Mouse (Mus musculus) MEL (cell line): Measurements from ENCODE around the gene Arsb. TPM values are rescaled to one million over a fixed set of nuclear protein-coding genes. Genes with fewer than 3 reads are reported as not detected.

Source experiments
- DNase-seq: peaks from one replicate; pipeline ENCODE4 v3.0.0; 2011; ENCODE audit warnings: low read depth, low spot score
- H3K27ac ChIP-seq: 2 replicates; pipeline ENCODE4 v1.5.1; 2012; ENCODE audit warnings: low read depth, mild to moderate bottlenecking, control low read depth, low read length, moderate library complexity; ENCODE audit not compliant: control insufficient read depth
- H3K27me3 ChIP-seq, 2 experiments: fragments of 150-350 bp in 1 of 2; sonication (generic) in 1 of 2; 2 replicates each; pipeline ENCODE4 v1.6.1; 2012; ENCODE audit warnings: low read length in 2 of 2, mild to moderate bottlenecking in 2 of 2, improper control_type of control experiment in 1 of 2, moderate library complexity in 1 of 2; ENCODE audit not compliant: insufficient read depth in 2 of 2, control insufficient read depth in 1 of 2
- H3K36me3 ChIP-seq, 2 experiments: 2 replicates each; pipeline ENCODE4 v1.6.1; 2012 to 2014; ENCODE audit warnings: low read length in 2 of 2, improper control_type of control experiment in 1 of 2, inconsistent platforms in 1 of 2, mild to moderate bottlenecking in 1 of 2; ENCODE audit not compliant: insufficient read depth in 2 of 2, control insufficient read depth in 1 of 2
- H3K4me1 ChIP-seq, 2 experiments: fragments of 150-350 bp in 1 of 2; sonication (generic) in 1 of 2; 2 replicates each; pipeline ENCODE4 v1.6.1; 2012; ENCODE audit warnings: low read length in 2 of 2, improper control_type of control experiment in 1 of 2, mild to moderate bottlenecking in 1 of 2; ENCODE audit not compliant: insufficient read depth in 2 of 2, control insufficient read depth in 1 of 2
- H3K4me3 ChIP-seq, 2 experiments: fragments of 150-350 bp in 1 of 2; sonication (generic) in 1 of 2; 2 replicates each; pipeline ENCODE4 v1.5.1; 2012; ENCODE audit warnings: low read depth in 2 of 2, low read length in 2 of 2, mild to moderate bottlenecking in 2 of 2, moderate library complexity in 2 of 2, control low read depth in 1 of 2, improper control_type of control experiment in 1 of 2; ENCODE audit not compliant: control insufficient read depth in 1 of 2, insufficient read depth in 1 of 2
- H3K79me2 ChIP-seq: 2 replicates; pipeline ENCODE4 v1.6.1; 2012; ENCODE audit warnings: mild to moderate bottlenecking, low read length, moderate library complexity; ENCODE audit not compliant: control insufficient read depth, poor library complexity, insufficient read depth
- H3K9ac ChIP-seq: 2 replicates; pipeline ENCODE4 v1.6.1; 2012; ENCODE audit warnings: low read depth, mild to moderate bottlenecking, control low read depth, low read length, moderate library complexity; ENCODE audit not compliant: control insufficient read depth, poor library complexity, severe bottlenecking
- H3K9me3 ChIP-seq: fragments of 150-350 bp; sonication (generic); replicated peaks from 2 replicates; pipeline ENCODE4 v1.6.1; 2012; ENCODE audit warnings: mild to moderate bottlenecking, low read length, improper control_type of control experiment, moderate library complexity; ENCODE audit not compliant: insufficient read depth
- BHLHE40 ChIP-seq: IDR thresholded peaks from 2 replicates; pipeline ENCODE4 v1.6.1; 2012; ENCODE audit warnings: low read depth, mild to moderate bottlenecking, inconsistent platforms, low read length, improper control_type of control experiment, borderline replicate concordance
- CHD1 ChIP-seq: IDR thresholded peaks from 2 replicates; pipeline ENCODE4 v1.6.1; 2012; ENCODE audit warnings: low read depth, mild to moderate bottlenecking, inconsistent platforms, low read length, improper control_type of control experiment
- CHD2 ChIP-seq: IDR thresholded peaks from 2 replicates; pipeline ENCODE4 v1.6.1; 2011; ENCODE audit warnings: low read length, improper control_type of control experiment
- CTCF ChIP-seq, 3 experiments: IDR thresholded peaks in 2 of 3; conservative IDR thresholded peaks in 1 of 3; 2 replicates each; pipeline ENCODE4 v1.5.1; 2011 to 2012; ENCODE audit warnings: low read length in 3 of 3, low read depth in 2 of 3, mild to moderate bottlenecking in 2 of 3, improper control_type of control experiment in 1 of 3, inconsistent platforms in 1 of 3, mixed read lengths in 1 of 3, moderate library complexity in 1 of 3; ENCODE audit not compliant: control insufficient read depth in 1 of 3, insufficient read depth in 1 of 3, poor library complexity in 1 of 3, severe bottlenecking in 1 of 3
- EP300 ChIP-seq, 2 experiments: IDR thresholded peaks; 2 replicates each; pipeline ENCODE4 v1.6.1; 2011; ENCODE audit warnings: improper control_type of control experiment in 2 of 2, low read length in 2 of 2, low read depth in 1 of 2, mild to moderate bottlenecking in 1 of 2
- ETS1 ChIP-seq: IDR thresholded peaks from 2 replicates; pipeline ENCODE4 v1.6.1; 2012; ENCODE audit warnings: low read depth, mild to moderate bottlenecking, inconsistent platforms, low read length, improper control_type of control experiment, moderate library complexity
- GABPA ChIP-seq: IDR thresholded peaks from 2 replicates; pipeline ENCODE4 v1.6.1; 2012; ENCODE audit warnings: low read depth, mild to moderate bottlenecking, inconsistent platforms, low read length, improper control_type of control experiment, moderate library complexity
- KAT2A ChIP-seq: conservative IDR thresholded peaks from 2 replicates; pipeline ENCODE4 v1.6.1; 2012; ENCODE audit warnings: low read depth, low read length, improper control_type of control experiment, inconsistent platforms
- MAFK ChIP-seq: IDR thresholded peaks from 2 replicates; pipeline ENCODE4 v1.6.1; 2011; ENCODE audit warnings: low read depth, mild to moderate bottlenecking, low read length, improper control_type of control experiment, borderline replicate concordance
- MAX ChIP-seq: IDR thresholded peaks from 2 replicates; pipeline ENCODE4 v1.6.1; 2011; ENCODE audit warnings: low read length, improper control_type of control experiment
- MAZ ChIP-seq: IDR thresholded peaks from 2 replicates; pipeline ENCODE4 v1.6.1; 2012; ENCODE audit warnings: low read depth, mild to moderate bottlenecking, inconsistent platforms, low read length, improper control_type of control experiment
- MEF2A ChIP-seq: IDR thresholded peaks from 2 replicates; pipeline ENCODE4 v1.6.1; 2014; ENCODE audit warnings: low read depth, mild to moderate bottlenecking, inconsistent platforms, low read length, improper control_type of control experiment; ENCODE audit not compliant: poor library complexity, insufficient replicate concordance, severe bottlenecking; ENCODE audit errors: extremely low read depth
- MYB ChIP-seq: IDR thresholded peaks from 2 replicates; pipeline ENCODE4 v1.6.1; 2011; ENCODE audit warnings: mild to moderate bottlenecking, low read depth, low read length, improper control_type of control experiment
- NELFE ChIP-seq: IDR thresholded peaks from 2 replicates; pipeline ENCODE4 v1.6.1; 2011; ENCODE audit warnings: low read depth, low read length, improper control_type of control experiment
- POLR2A ChIP-seq, 2 experiments: IDR thresholded peaks; 2 replicates each; pipeline ENCODE4 v1.6.1; 2011 to 2012; ENCODE audit warnings: low read length in 2 of 2, mild to moderate bottlenecking in 2 of 2, control low read depth in 1 of 2, improper control_type of control experiment in 1 of 2, low read depth in 1 of 2, moderate library complexity in 1 of 2; ENCODE audit not compliant: control insufficient read depth in 1 of 2, insufficient read depth in 1 of 2, poor library complexity in 1 of 2
- POLR2AphosphoS5 ChIP-seq: IDR thresholded peaks from 2 replicates; pipeline ENCODE4 v1.6.1; 2012; ENCODE audit warnings: low read depth, borderline replicate concordance, mild to moderate bottlenecking, inconsistent platforms, low read length, moderate library complexity, mixed read lengths
- RCOR1 ChIP-seq: IDR thresholded peaks from 2 replicates; pipeline ENCODE4 v1.6.1; 2012; ENCODE audit warnings: low read depth, mild to moderate bottlenecking, inconsistent platforms, low read length, improper control_type of control experiment
- SIN3A ChIP-seq: IDR thresholded peaks from 2 replicates; pipeline ENCODE4 v1.6.1; 2012; ENCODE audit warnings: low read length, improper control_type of control experiment, inconsistent platforms
- SMC3 ChIP-seq: IDR thresholded peaks from 2 replicates; pipeline ENCODE4 v1.6.1; 2011; ENCODE audit warnings: low read depth, low read length, improper control_type of control experiment
- TBP ChIP-seq: IDR thresholded peaks from 2 replicates; pipeline ENCODE4 v1.8.0; 2011; ENCODE audit warnings: low read depth, low read length, improper control_type of control experiment
- TCF12 ChIP-seq: IDR thresholded peaks from 2 replicates; pipeline ENCODE4 v1.6.1; 2014; ENCODE audit warnings: low read depth, mild to moderate bottlenecking, inconsistent platforms, low read length, improper control_type of control experiment, moderate library complexity
- UBTF ChIP-seq: IDR thresholded peaks from 2 replicates; pipeline ENCODE4 v1.6.1; 2012; ENCODE audit warnings: low read depth, mild to moderate bottlenecking, inconsistent platforms, low read length, improper control_type of control experiment, moderate library complexity, borderline replicate concordance; ENCODE audit not compliant: insufficient read depth
- ZKSCAN1 ChIP-seq: IDR thresholded peaks from 2 replicates; pipeline ENCODE4 v1.6.1; 2012; ENCODE audit warnings: low read depth, mild to moderate bottlenecking, inconsistent platforms, low read length, improper control_type of control experiment, moderate library complexity
- ZMIZ1 ChIP-seq: IDR thresholded peaks from 2 replicates; pipeline ENCODE4 v1.6.1; 2012; ENCODE audit warnings: low read depth, mild to moderate bottlenecking, inconsistent platforms, low read length, improper control_type of control experiment, moderate library complexity
- polyA plus RNA-seq, 2 experiments: library from polyadenylated mRNA; stranded (reverse) in 1 of 2; unstranded in 1 of 2; fragments of >175 nt in 1 of 2; fragments of >200 nt in 1 of 2; gene quantifications; 2 replicates each; pipeline versions ENCODE4 v1.2.1 to v1.2.4; 2012; ENCODE audit warnings: low replicate concordance in 2 of 2, low read depth in 1 of 2; ENCODE audit not compliant: insufficient read length in 2 of 2, insufficient read depth in 1 of 2, missing spikeins in 1 of 2
- total RNA-seq: library from RNA; depleted of rRNA; stranded (reverse); fragments of 300-350 nt; gene quantifications from 2 replicates; pipeline ENCODE4 v1.2.3, GENCODE M21; 2012

Arsb gene
- total and polyA plus RNA-seq, 3 experiments: 0.04 to 0.07 TPM; not detected in 1

GRCm38 (mm10) chr13:93850674-93851073 lies 79.2 kb downstream of the Arsb start:
- no peak overlapping the region for H3K4me3 ChIP-seq
- no peak overlapping the region for H3K9ac ChIP-seq
- H3K79me2 ChIP-seq: no peaks in the 10 kb centered on the region
- H3K36me3 ChIP-seq: no peaks in the 10 kb centered on the region
- DNase-seq: no peak
- TF ChIP-seq MAZ (no peak), GABPA (no peak), SIN3A (no peak), MEF2A (no peak), KAT2A (no peak), RCOR1 (no peak)
- H3K27me3 ChIP-seq: no peaks in the 10 kb centered on the region
- no peaks in the 10 kb centered on the region for H3K9me3 ChIP-seq
- no peak overlapping the region for H3K27ac ChIP-seq
- no peaks in the 10 kb centered on the region for H3K4me1 ChIP-seq

DNA sequence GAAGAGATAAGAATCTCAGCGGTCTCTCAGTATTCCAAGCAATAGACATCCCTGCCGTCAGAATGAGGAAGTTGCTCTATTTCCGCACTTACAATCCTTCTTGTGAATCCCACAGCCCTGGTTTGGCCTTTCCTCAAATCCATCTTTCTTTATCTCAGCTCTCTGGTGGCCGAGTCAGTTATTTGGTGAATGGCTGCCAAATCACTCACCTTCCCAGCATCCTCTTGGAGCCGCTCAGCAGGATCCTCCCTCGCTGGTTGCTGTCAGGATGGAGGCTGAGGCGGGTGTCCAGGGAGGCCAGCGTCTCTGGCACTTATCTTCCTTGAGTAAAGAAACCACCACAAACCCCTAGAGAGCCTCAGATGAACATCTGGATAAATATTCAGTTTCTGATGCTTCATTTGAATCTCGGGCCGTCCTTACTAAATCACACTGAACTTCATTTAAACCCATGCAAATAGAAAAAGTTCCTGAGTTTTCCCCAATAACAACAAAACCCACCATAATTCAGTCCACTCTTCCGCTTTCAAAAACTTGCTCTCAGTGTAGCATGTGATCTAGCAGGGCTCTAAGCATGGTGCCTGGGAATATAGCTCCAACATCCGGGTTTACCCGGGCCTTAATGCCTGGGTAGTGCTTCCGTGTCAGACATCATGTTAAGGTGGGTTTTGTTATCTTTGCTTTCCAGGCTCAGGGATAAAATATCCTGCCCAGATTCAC lies 81.1 kb downstream of the Arsb start:
- Histone ChIP-seq H3K27ac (no peak overlapping the region), H3K36me3 (no peaks in the 10 kb centered on the region), H3K4me1 (no peaks in the 10 kb centered on the region), H3K79me2 (no peaks in the 10 kb centered on the region), H3K4me3 (no peak overlapping the region), H3K9ac (no peak overlapping the region), H3K27me3 (no peaks in the 10 kb centered on the region), H3K9me3 (no peaks in the 10 kb centered on the region)
- TF ChIP-seq TCF12: no peak
- TF ChIP-seq POLR2AphosphoS5: no peak
- DNase-seq: no peak

- Histone ChIP-seq H3K79me2 (no peaks in the 10 kb centered on the region), H3K9ac (no peak overlapping the region), H3K36me3 (no peaks in the 10 kb centered on the region), H3K27ac (no peak overlapping the region), H3K4me3 (no peak overlapping the region), H3K4me1 (no peaks in the 10 kb centered on the region), H3K9me3 (no peaks in the 10 kb centered on the region), H3K27me3 (no peaks in the 10 kb centered on the region)
- TF ChIP-seq MAFK (no peak), UBTF (no peak), CHD1 (no peak), POLR2AphosphoS5 (no peak), RCOR1 (no peak), POLR2A (IDR thresholded peaks at IDR 0.05; ENCODE audit: control insufficient read depth in 1 of 2, insufficient read depth in 1 of 2, low read depth in 1 of 2, low read length in 2 of 2, poor library complexity in 1 of 2) (no peak), NELFE (no peak), ZMIZ1 (no peak), ETS1 (no peak), TBP (no peak), SMC3 (no peak), MAX (no peak), MAZ (no peak), TCF12 (no peak), CHD2 (no peak), MYB (no peak), BHLHE40 (no peak), ZKSCAN1 (no peak), CTCF (IDR thresholded peaks at IDR 0.05 in 2 of 3, conservative IDR thresholded peaks at IDR 0.05 in 1 of 3; ENCODE audit: control insufficient read depth in 1 of 3, insufficient read depth in 1 of 3, low read depth in 2 of 3, low read length in 3 of 3, poor library complexity in 1 of 3, severe bottlenecking in 1 of 3) (no peak), EP300 (IDR thresholded peaks at IDR 0.05; ENCODE audit: low read depth in 1 of 2, low read length in 2 of 2) (no peak)
- no peak for DNase-seq
Measured at GRCm38 (mm10) chr13:93853767-93854166, 82.3 kb downstream of the Arsb start.
